Mouse (Mus musculus) kidney, embryonic 15.5 days (tissue): ENCODE data around the gene Pitpnm1. TPM values are rescaled to one million over a fixed set of nuclear protein-coding genes. Genes with fewer than 3 reads are reported as not detected.
A peak's percentile ranks its signal among the peaks of the same experiment; 100 is the strongest.
"Not testable (repeated sequence)": the region's sequence is repeated elsewhere in the genome, so short reads cannot be mapped to it uniquely, and the experiment has no call there.

Experiments used
- ATAC-seq: fragments of 200-750 bp; cut with Nextera tagmentation; replicated peaks from 2 replicates; pipeline ENCODE4 v1.8.0; 2017; ENCODE audit warnings: moderate TSS enrichment; ENCODE audit not compliant: low FRiP score
- H3K27ac ChIP-seq: fragments of 300-500 bp; sonication (generic); 2 replicates; pipeline ENCODE4 v1.5.1; 2015; ENCODE audit warnings: mild to moderate bottlenecking, inconsistent platforms
- H3K27me3 ChIP-seq: fragments of 300-500 bp; sonication (generic); 2 replicates; pipeline ENCODE4 v1.6.1; 2015; ENCODE audit warnings: inconsistent platforms
- H3K36me3 ChIP-seq: fragments of 300-500 bp; sonication (generic); 2 replicates; pipeline ENCODE4 v1.6.1; 2015; ENCODE audit warnings: inconsistent platforms
- H3K4me1 ChIP-seq: fragments of 300-500 bp; sonication (generic); 2 replicates; pipeline ENCODE4 v1.6.1; 2015; ENCODE audit warnings: inconsistent platforms
- H3K4me2 ChIP-seq: fragments of 300-500 bp; sonication (generic); 2 replicates; pipeline ENCODE4 v1.6.1; 2015; ENCODE audit warnings: moderate library complexity, mild to moderate bottlenecking, inconsistent platforms
- H3K4me3 ChIP-seq: fragments of 300-500 bp; sonication (generic); replicated peaks from 2 replicates; pipeline ENCODE4 v1.5.1; 2015; ENCODE audit warnings: mild to moderate bottlenecking, inconsistent platforms
- H3K9ac ChIP-seq: fragments of 300-500 bp; sonication (generic); 2 replicates; pipeline ENCODE4 v1.6.1; 2015; ENCODE audit warnings: mild to moderate bottlenecking, inconsistent platforms
- H3K9me3 ChIP-seq: fragments of 300-500 bp; sonication (generic); replicated peaks from 2 replicates; pipeline ENCODE4 v1.6.1; 2016; ENCODE audit warnings: inconsistent platforms
- WGBS: fragments of 180-500 bp; shearing (Covaris S2); methylation state at CpG from one replicate; pipeline ENCODE4 v1.1.7; 2015; ENCODE audit warnings: mixed read lengths; 5-methylcytosine and 5-hydroxymethylcytosine counted together
- polyA plus RNA-seq: library from polyadenylated mRNA; unstranded; fragments of >200 nt; fragmentation: Nextera tagmentation; extraction: Ambion mirVana; gene quantifications from 2 replicates; pipeline ENCODE4 v1.2.1, GENCODE M21; 2015

Gene Pitpnm1
- polyA plus RNA-seq, 1 experiment from 2014 or later: 15.8 TPM

GRCm38 (mm10) chr19:4113186-4113805, 13.5 kb downstream of the Pitpnm1 start:
- H3K27me3 ChIP-seq: no peaks in the 10 kb centered on the region
- peak; percentile 19; the same call in 1 of the 2 replicates for ATAC-seq
- peaks cover 53% of the 10 kb centered on the region for H3K4me1 ChIP-seq
- H3K4me3 ChIP-seq: no peak overlapping the region
- H3K36me3 ChIP-seq: peaks cover 64% of the 10 kb centered on the region
- no peaks in the 10 kb centered on the region for H3K9me3 ChIP-seq
- WGBS: 39% methylated on average over 13 of the region's 13 CpGs
- no peak overlapping the region for H3K9ac ChIP-seq
- H3K4me2 ChIP-seq: peak overlapping the region; percentile 13; the same call in 1 of the 2 replicates
- H3K27ac ChIP-seq: peak overlapping the region; percentile 84

GRCm38 (mm10) chr19:4113806-4114230, 14.0 kb downstream of the Pitpnm1 start:
- Histone ChIP-seq H3K4me1 (peaks cover 53% of the 10 kb centered on the region), H3K9ac (0 out of 2 replicates have a peak overlapping the region, but pooled peaks have one; percentile 21), H3K27me3 (no peaks in the 10 kb centered on the region), H3K4me3 (no peak overlapping the region), H3K4me2 (peak overlapping the region; percentile 13; the same call in 1 of the 2 replicates), H3K27ac (peak overlapping the region; percentile 84), H3K9me3 (no peaks in the 10 kb centered on the region), H3K36me3 (peaks cover 66% of the 10 kb centered on the region)
- peak; percentile 69 for ATAC-seq
- 6% methylated on average over 5 of the region's 5 CpGs for WGBS

- no peaks in the 10 kb centered on the region for H3K27me3 ChIP-seq
- H3K4me3 ChIP-seq: no peak overlapping the region
- H3K9me3 ChIP-seq: no peaks in the 10 kb centered on the region
- peaks cover 68% of the 10 kb centered on the region for H3K36me3 ChIP-seq
- no peak for ATAC-seq
- H3K4me2 ChIP-seq: no peak overlapping the region
- H3K27ac ChIP-seq: peak overlapping the region; percentile 84
- H3K9ac ChIP-seq: peak overlapping the region; percentile 21; the same call in 1 of the 2 replicates
- peaks cover 51% of the 10 kb centered on the region for H3K4me1 ChIP-seq
- WGBS: 86% methylated on average over 10 of the region's 10 CpGs
Observed at GRCm38 (mm10) chr19:4114551-4114950, 14.8 kb downstream of the Pitpnm1 start.

GRCm38 (mm10) chr19:4115144-4115543, 15.3 kb downstream of the Pitpnm1 start:
- Histone ChIP-seq H3K9ac (no peak overlapping the region), H3K4me1 (peaks cover 47% of the 10 kb centered on the region), H3K36me3 (peaks cover 66% of the 10 kb centered on the region), H3K27me3 (no peaks in the 10 kb centered on the region), H3K4me2 (no peak overlapping the region), H3K4me3 (no peak overlapping the region), H3K9me3 (no peaks in the 10 kb centered on the region), H3K27ac (peak overlapping the region; percentile 84)
- WGBS: 94% methylated on average over 10 of the region's 10 CpGs
- ATAC-seq: no peak

- Histone ChIP-seq H3K27ac (no peak overlapping the region), H3K9me3 (no peaks in the 10 kb centered on the region), H3K4me1 (peaks cover 50% of the 10 kb centered on the region), H3K4me2 (no peak overlapping the region), H3K4me3 (no peak overlapping the region), H3K36me3 (peaks cover 66% of the 10 kb centered on the region), H3K9ac (no peak overlapping the region), H3K27me3 (no peaks in the 10 kb centered on the region)
- no peak for ATAC-seq
- 91% methylated on average over 11 of the region's 11 CpGs for WGBS
Observed at GRCm38 (mm10) chr19:4115816-4116215, 16.0 kb downstream of the Pitpnm1 start.

GRCm38 (mm10) chr19:4117006-4117405, 17.2 kb downstream of the Pitpnm1 start:
- WGBS: 83% methylated on average over 7 of the region's 7 CpGs
- no peak for ATAC-seq
- H3K36me3 ChIP-seq: peaks cover 60% of the 10 kb centered on the region

GRCm38 (mm10) chr19:4118350-4118749, 18.6 kb downstream of the Pitpnm1 start:
- no peak overlapping the region for H3K4me2 ChIP-seq
- no peak for ATAC-seq
- peaks cover 44% of the 10 kb centered on the region for H3K4me1 ChIP-seq
- no peak overlapping the region for H3K4me3 ChIP-seq
- peaks cover 47% of the 10 kb centered on the region for H3K36me3 ChIP-seq
- WGBS: 93% methylated on average over 2 of the region's 2 CpGs
- H3K27ac ChIP-seq: no peak overlapping the region
- no peak overlapping the region for H3K9ac ChIP-seq
- no peaks in the 10 kb centered on the region for H3K27me3 ChIP-seq
- no peaks in the 10 kb centered on the region for H3K9me3 ChIP-seq

More at GRCm38 (mm10) chr19:4117006-4117405, 17.2 kb downstream of the Pitpnm1 start:
- Histone ChIP-seq H3K9ac (no peak overlapping the region), H3K9me3 (no peaks in the 10 kb centered on the region), H3K4me3 (no peak overlapping the region), H3K27me3 (no peaks in the 10 kb centered on the region), H3K4me1 (peaks cover 55% of the 10 kb centered on the region), H3K4me2 (no peak overlapping the region), H3K27ac (0 out of 2 replicates have a peak overlapping the region, but pooled peaks have one; percentile 8)

- Histone ChIP-seq H3K27ac (no peak overlapping the region), H3K27me3 (no peaks in the 10 kb centered on the region), H3K9me3 (no peaks in the 10 kb centered on the region), H3K9ac (no peak overlapping the region), H3K36me3 (peaks cover 34% of the 10 kb centered on the region), H3K4me1 (peaks cover 35% of the 10 kb centered on the region), H3K4me2 (peak overlapping the region; percentile 60; the same call in 1 of the 2 replicates), H3K4me3 (peak overlapping the region; percentile 49; the same call in 1 of the 2 replicates)
- ATAC-seq: no peak
- 89% methylated on average over 6 of the region's 6 CpGs for WGBS
Observed at GRCm38 (mm10) chr19:4119716-4120487, 20.1 kb downstream of the Pitpnm1 start.

GRCm38 (mm10) chr19:4120496-4120895, 20.7 kb downstream of the Pitpnm1 start:
- no peaks in the 10 kb centered on the region for H3K9me3 ChIP-seq
- peaks cover 28% of the 10 kb centered on the region for H3K36me3 ChIP-seq
- ATAC-seq: no peak
- peak overlapping the region; percentile 49 for H3K4me3 ChIP-seq
- no peaks in the 10 kb centered on the region for H3K27me3 ChIP-seq
- WGBS: 91% methylated on average over 2 of the region's 2 CpGs
- peak overlapping the region; percentile 60 for H3K4me2 ChIP-seq
- H3K27ac ChIP-seq: no peak overlapping the region
- peaks cover 35% of the 10 kb centered on the region for H3K4me1 ChIP-seq
- no peak overlapping the region for H3K9ac ChIP-seq

- 2% methylated on average over 38 of the region's 38 CpGs for WGBS
- peaks cover 20% of the 10 kb centered on the region for H3K36me3 ChIP-seq
- H3K4me3 ChIP-seq: peak overlapping the region; percentile 49
Observed at GRCm38 (mm10) chr19:4121097-4121805, 21.5 kb downstream of the Pitpnm1 start.

GRCm38 (mm10) chr19:4121896-4122295, 22.1 kb downstream of the Pitpnm1 start:
- Histone ChIP-seq H3K27ac (0 out of 2 replicates have a peak overlapping the region, but pooled peaks have one; percentile 85), H3K36me3 (peaks cover 14% of the 10 kb centered on the region), H3K4me2 (peak overlapping the region; percentile 60; the same call in 1 of the 2 replicates), H3K4me1 (peaks cover 37% of the 10 kb centered on the region), H3K4me3 (peak overlapping the region; percentile 49; the same call in 1 of the 2 replicates)
- H3K27me3 ChIP-seq, ATAC-seq, H3K9me3 ChIP-seq, H3K9ac ChIP-seq: not testable (repeated sequence)
- WGBS: 67% methylated on average over 6 of the region's 6 CpGs

More at GRCm38 (mm10) chr19:4121097-4121805, 21.5 kb downstream of the Pitpnm1 start:
- peak overlapping the region; percentile 85 for H3K27ac ChIP-seq
- ATAC-seq: peak; percentile 83
- no peaks in the 10 kb centered on the region for H3K27me3 ChIP-seq
- peak overlapping the region; percentile 46 for H3K9ac ChIP-seq
- no peaks in the 10 kb centered on the region for H3K9me3 ChIP-seq
- H3K4me1 ChIP-seq: peaks cover 36% of the 10 kb centered on the region
- peak overlapping the region; percentile 60 for H3K4me2 ChIP-seq
